Mouse (Mus musculus) hindbrain, postnatal 0 days (tissue): ENCODE results near the gene Fry. TPM values are rescaled to one million over a fixed set of nuclear protein-coding genes. Genes with fewer than 3 reads are reported as not detected.
A peak's percentile ranks its signal among the peaks of the same experiment; 100 is the strongest.

Source experiments
- ATAC-seq: fragments of 200-750 bp; cut with Nextera tagmentation; 2 replicates; pipeline ENCODE4 v1.8.0; 2017; ENCODE audit warnings: mild to moderate bottlenecking, moderate TSS enrichment, moderate library complexity
- DNase-seq: peaks from one replicate; pipeline ENCODE4 v3.0.0-alpha.2; 2015; ENCODE audit warnings: low spot score
- H3K27ac ChIP-seq: fragments of 300-500 bp; sonication (generic); 2 replicates; pipeline ENCODE4 v1.5.1; 2014; ENCODE audit warnings: mild to moderate bottlenecking
- H3K27me3 ChIP-seq: fragments of 300-500 bp; sonication (generic); 2 replicates; pipeline ENCODE4 v1.6.1; 2014; ENCODE audit warnings: low read length, mixed read lengths; ENCODE audit not compliant: insufficient read depth
- H3K36me3 ChIP-seq: fragments of 300-500 bp; sonication (generic); 2 replicates; pipeline ENCODE4 v1.6.1; 2014; ENCODE audit warnings: low read length, mixed read lengths; ENCODE audit not compliant: insufficient read depth
- H3K4me1 ChIP-seq: fragments of 300-500 bp; sonication (generic); 2 replicates; pipeline ENCODE4 v1.6.1; 2014; ENCODE audit warnings: antibody characterized with exemption, low read length, mixed read lengths; ENCODE audit not compliant: insufficient read depth
- H3K4me2 ChIP-seq: fragments of 300-500 bp; sonication (generic); 2 replicates; pipeline ENCODE4 v1.6.1; 2014; ENCODE audit warnings: low read depth, mild to moderate bottlenecking, low read length, moderate library complexity, mixed read lengths
- H3K4me3 ChIP-seq: fragments of 300-500 bp; sonication (generic); 2 replicates; pipeline ENCODE4 v1.5.1; 2014; ENCODE audit warnings: low read length
- H3K9ac ChIP-seq: fragments of 300-500 bp; sonication (generic); replicated peaks from 2 replicates; pipeline ENCODE4 v1.6.1; 2014; ENCODE audit warnings: mild to moderate bottlenecking, low read length, moderate library complexity, mixed read lengths
- H3K9me3 ChIP-seq: fragments of 300-500 bp; sonication (generic); 2 replicates; pipeline ENCODE4 v1.6.1; 2016; ENCODE audit warnings: low read length, mixed read lengths
- CTCF ChIP-seq: IDR thresholded peaks from 2 replicates; pipeline ENCODE4 v1.5.1; 2016; ENCODE audit warnings: antibody characterized with exemption, control low read depth, low read depth
- WGBS: fragments of 180-500 bp; shearing (Covaris S2); extraction: QIAGEN DNeasy Blood & Tissue Kit; methylation state at CpG from one replicate; pipeline ENCODE4 v1.1.7; 2014; 5-methylcytosine and 5-hydroxymethylcytosine counted together
- polyA plus RNA-seq: library from polyadenylated mRNA; unstranded; fragments of >200 nt; fragmentation: Nextera tagmentation; extraction: Ambion mirVana; gene quantifications from 2 replicates; pipeline ENCODE4 v1.2.1, GENCODE M21; 2015
- total RNA-seq: library from RNA; depleted of rRNA; stranded (reverse); fragments of >200 nt; gene quantifications from 2 replicates; pipeline ENCODE4 v1.2.3, GENCODE M21; 2014

The Fry gene
- total and polyA plus RNA-seq, 2 experiments from 2014 or later: 47.7 to 122 TPM

DNA sequence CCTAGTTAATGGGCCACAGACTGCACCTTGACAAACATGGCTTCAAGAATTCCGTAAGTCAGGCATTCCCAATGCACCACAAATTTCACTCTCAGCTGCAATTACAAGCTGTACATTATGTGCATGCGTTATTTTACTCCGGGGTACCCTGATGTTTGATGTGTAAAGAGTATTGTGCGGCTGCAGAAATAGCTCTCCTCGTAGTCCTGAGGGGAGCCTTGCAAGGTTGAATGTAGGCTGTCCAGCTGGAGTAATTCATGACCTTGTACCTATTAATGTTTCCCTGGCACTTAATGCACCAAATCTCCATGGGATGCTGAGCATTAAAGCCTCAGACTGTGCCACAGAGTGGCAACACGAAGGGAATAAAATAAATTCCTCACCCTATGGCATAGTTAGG lies 180.5 kb downstream of the Fry start:
- no peak overlapping the region for H3K27ac ChIP-seq

DNA sequence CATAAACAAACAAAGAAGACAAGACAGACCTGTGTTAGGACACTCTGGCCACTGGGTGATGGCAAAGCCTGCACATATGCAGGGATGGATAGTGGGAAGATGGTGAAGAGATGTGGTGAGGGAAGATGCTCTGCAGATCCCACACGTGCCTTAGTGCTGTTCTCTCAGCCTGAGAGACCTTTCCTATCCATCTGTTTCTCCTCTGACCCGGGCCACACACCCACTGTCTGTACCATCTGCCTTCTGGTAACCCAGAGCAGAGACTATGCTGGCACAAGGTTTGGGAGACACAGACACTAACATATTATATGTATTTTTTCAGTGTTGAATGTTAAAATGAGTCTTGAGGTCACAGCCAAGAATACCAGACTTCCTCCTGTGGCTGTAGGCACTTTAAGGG lies 183.7 kb downstream of the Fry start:
- Histone ChIP-seq H3K9me3 (no peaks in the 10 kb centered on the region), H3K4me1 (no peaks in the 10 kb centered on the region), H3K27ac (no peak overlapping the region), H3K9ac (no peak overlapping the region), H3K4me2 (no peak overlapping the region), H3K36me3 (no peaks in the 10 kb centered on the region), H3K4me3 (no peak overlapping the region), H3K27me3 (no peaks in the 10 kb centered on the region)
- DNase-seq (no peak), ATAC-seq (no peak)
- no peak for TF ChIP-seq CTCF
- 72% methylated on average over 2 of the region's 2 CpGs for WGBS

More for the DNA sequence above, 180.5 kb downstream of the Fry start:
- no peak for TF ChIP-seq CTCF
- H3K4me2 ChIP-seq: no peak overlapping the region
- no peak for DNase-seq
- no peaks in the 10 kb centered on the region for H3K27me3 ChIP-seq
- no peaks in the 10 kb centered on the region for H3K4me1 ChIP-seq
- no peak overlapping the region for H3K9ac ChIP-seq
- ATAC-seq: no peak
- H3K9me3 ChIP-seq: no peaks in the 10 kb centered on the region
- H3K36me3 ChIP-seq: no peaks in the 10 kb centered on the region
- WGBS: 65% methylated on average over 6 of the region's 6 CpGs
- H3K4me3 ChIP-seq: no peak overlapping the region

DNA sequence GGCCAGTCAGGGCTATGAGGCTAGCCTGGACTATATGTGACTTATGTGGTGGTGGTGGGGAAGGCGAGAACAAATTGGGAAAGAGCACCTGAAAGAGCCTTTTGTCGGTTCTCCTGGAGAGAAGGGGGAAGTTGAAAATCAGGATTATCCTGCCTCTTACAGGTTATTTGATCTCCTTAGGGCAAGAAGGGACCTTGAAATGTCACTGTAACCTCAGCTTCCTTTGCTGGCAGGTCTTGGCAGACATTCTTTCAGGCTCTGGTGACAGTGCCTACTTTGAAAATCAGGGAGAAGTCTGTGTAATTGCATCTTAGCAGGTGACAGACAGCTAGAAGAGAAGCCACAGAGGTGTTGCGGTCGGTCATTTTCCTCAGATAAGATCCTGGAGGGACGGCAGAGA lies 184.6 kb downstream of the Fry start:
- no peaks in the 10 kb centered on the region for H3K27me3 ChIP-seq
- H3K4me1 ChIP-seq: no peaks in the 10 kb centered on the region
- no peak for TF ChIP-seq CTCF
- H3K9me3 ChIP-seq: no peaks in the 10 kb centered on the region
- H3K27ac ChIP-seq: no peak overlapping the region
- WGBS: 94% methylated on average over 5 of the region's 5 CpGs
- no peaks in the 10 kb centered on the region for H3K36me3 ChIP-seq
- no peak overlapping the region for H3K4me3 ChIP-seq
- no peak overlapping the region for H3K4me2 ChIP-seq
- DNase-seq: no peak
- ATAC-seq: no peak
- H3K9ac ChIP-seq: no peak overlapping the region

DNA sequence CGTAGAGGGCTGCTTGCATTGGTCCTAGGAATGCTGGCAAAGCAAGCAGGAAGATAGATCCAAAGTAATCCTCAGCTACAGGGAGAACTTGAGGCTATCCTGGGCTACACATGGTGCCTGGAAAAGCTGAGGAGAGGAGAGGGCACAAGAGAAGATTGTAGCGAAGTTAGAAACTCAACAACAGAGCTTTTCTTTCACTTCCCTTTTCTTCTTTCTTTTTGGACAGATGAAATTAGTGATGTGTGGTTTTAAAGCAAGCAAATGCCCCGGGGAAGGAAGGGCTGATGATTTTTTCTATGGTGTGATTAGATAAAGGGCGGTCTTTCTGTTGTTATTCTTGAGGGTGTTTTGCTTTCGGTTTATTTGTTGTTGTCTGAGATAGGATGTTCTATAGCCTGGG lies 188.1 kb downstream of the Fry start:
- no peak for TF ChIP-seq CTCF
- H3K4me2 ChIP-seq: no peak overlapping the region
- no peak overlapping the region for H3K9ac ChIP-seq
- no peaks in the 10 kb centered on the region for H3K27me3 ChIP-seq
- ATAC-seq (no peak), DNase-seq (no peak)
- H3K4me1 ChIP-seq: no peaks in the 10 kb centered on the region
- whole genome bisulfite sequencing: 87% methylated on average over 5 of the region's 5 CpGs
- H3K9me3 ChIP-seq: no peaks in the 10 kb centered on the region
- H3K27ac ChIP-seq: no peak overlapping the region
- H3K4me3 ChIP-seq: no peak overlapping the region
- H3K36me3 ChIP-seq: 0 out of 2 replicates have a peak, but pooled peaks cover 5% of the 10 kb centered on the region

DNA sequence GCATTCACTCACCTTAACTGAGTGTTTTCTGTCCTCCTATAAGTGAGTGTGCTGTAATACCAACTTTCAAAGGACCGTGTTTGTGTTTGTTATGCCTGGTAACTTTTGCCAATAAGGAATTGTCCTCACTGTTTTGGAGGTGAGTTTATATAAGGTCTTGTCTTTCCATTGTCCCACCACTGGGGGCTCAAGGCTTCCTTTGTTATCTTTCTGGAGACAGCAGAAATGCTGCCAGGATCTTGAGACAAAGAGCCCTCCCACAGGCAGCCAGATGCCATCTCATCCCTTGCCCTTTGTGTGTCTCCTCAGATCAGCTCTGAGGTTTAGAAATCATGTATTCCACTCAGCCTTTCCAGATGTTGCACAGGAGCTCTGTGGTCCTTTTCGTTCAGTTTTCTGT lies 194.8 kb downstream of the Fry start:
- Histone ChIP-seq H3K27me3 (no peaks in the 10 kb centered on the region), H3K36me3 (0 out of 2 replicates have a peak, but pooled peaks cover 5% of the 10 kb centered on the region), H3K4me3 (no peak overlapping the region), H3K4me1 (no peaks in the 10 kb centered on the region), H3K9ac (no peak overlapping the region), H3K9me3 (no peaks in the 10 kb centered on the region), H3K4me2 (no peak overlapping the region), H3K27ac (0 out of 2 replicates have a peak overlapping the region, but pooled peaks have one; percentile 5)
- peak; percentile 70 for DNase-seq
- no peak for ATAC-seq
- WGBS: 64% methylated on average over 2 of the region's 2 CpGs
- peak; percentile 52 for TF ChIP-seq CTCF

DNA sequence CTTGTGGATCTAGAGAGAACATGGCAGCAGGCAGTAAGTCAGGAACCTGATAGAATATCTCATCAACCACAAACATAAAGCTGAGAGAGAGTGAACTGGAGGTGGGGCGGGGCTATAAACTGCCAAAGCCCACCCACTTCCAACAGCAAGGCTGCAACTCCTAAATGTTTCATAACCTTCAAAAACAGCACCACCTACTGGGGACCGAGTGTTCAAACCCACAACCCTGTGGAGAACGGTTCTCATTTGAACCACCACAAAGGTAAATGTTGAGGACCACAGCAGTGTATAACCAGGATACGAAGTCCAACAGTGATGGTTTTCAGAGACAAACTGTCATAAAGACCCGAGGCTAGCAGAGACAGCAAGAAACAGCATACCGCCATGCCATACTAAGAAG lies 196.1 kb downstream of the Fry start:
- ATAC-seq: no peak
- no peak overlapping the region for H3K27ac ChIP-seq
- no peak overlapping the region for H3K4me2 ChIP-seq
- no peak for DNase-seq
- 97% methylated on average over 6 of the region's 6 CpGs for whole genome bisulfite sequencing
- 0 out of 2 replicates have a peak, but pooled peaks cover 5% of the 10 kb centered on the region for H3K36me3 ChIP-seq
- no peak overlapping the region for H3K4me3 ChIP-seq
- H3K27me3 ChIP-seq: no peaks in the 10 kb centered on the region
- no peak overlapping the region for H3K9ac ChIP-seq
- no peak for TF ChIP-seq CTCF
- H3K4me1 ChIP-seq: no peaks in the 10 kb centered on the region
- H3K9me3 ChIP-seq: no peaks in the 10 kb centered on the region

DNA sequence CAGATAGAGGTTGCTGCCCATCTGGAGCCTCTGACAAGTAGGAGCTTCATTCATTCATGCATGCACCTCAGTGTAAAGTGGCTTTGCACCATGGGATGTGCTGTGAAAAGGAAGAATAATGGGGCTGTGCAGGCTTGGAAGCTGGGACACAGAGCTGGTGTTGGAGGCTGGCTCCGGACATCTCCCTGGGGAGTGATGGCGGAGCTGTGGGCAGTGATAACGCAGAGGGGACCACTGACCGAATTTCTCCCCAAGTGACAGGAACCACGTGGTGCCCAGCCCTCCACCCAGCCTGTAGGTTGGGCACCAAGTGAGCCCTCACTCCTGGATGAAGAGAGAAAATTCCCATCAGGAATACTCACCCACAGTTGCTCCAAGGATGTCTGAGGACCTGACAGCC lies 207.0 kb downstream of the Fry start:
- Histone ChIP-seq H3K4me1 (no peaks in the 10 kb centered on the region), H3K9me3 (no peaks in the 10 kb centered on the region), H3K4me3 (no peak overlapping the region), H3K27me3 (no peaks in the 10 kb centered on the region), H3K36me3 (no peaks in the 10 kb centered on the region), H3K27ac (no peak overlapping the region), H3K9ac (no peak overlapping the region), H3K4me2 (no peak overlapping the region)
- no peak for ATAC-seq
- 76% methylated on average over 5 of the region's 5 CpGs for WGBS
- no peak for DNase-seq
- no peak for TF ChIP-seq CTCF
